Mouse (Mus musculus) left cerebral cortex, adult 6 months (tissue): ENCODE measurements around the gene Ufm1. TPM values are rescaled to one million over a fixed set of nuclear protein-coding genes. Genes with fewer than 3 reads are reported as not detected.

Experiments
- long read RNA-seq, 2 experiments: library from polyadenylated mRNA; unstranded; transcript quantifications; one replicate each; pipeline ENCODE4 v2.0.0; 2019 to 2020
- polyA plus RNA-seq: library from polyadenylated mRNA; unstranded; fragments of <200 nt; fragmentation: Nextera tagmentation; gene quantifications from 2 replicates; pipeline ENCODE4 v1.2.3, GENCODE M21; 2021

Ufm1 gene
- polyA plus RNA-seq: 35.6 and 48.0 TPM in 2 replicates
- long read RNA-seq, experiment 1, full-length matches to known transcripts: 54 of 62 reads
- long read RNA-seq, experiment 1, partial matches to known transcripts: 0 of 62 reads
- long read RNA-seq, experiment 1, other reads (novel, unspliced or antisense): 8 of 62 reads
- long read RNA-seq, experiment 2, full-length matches to known transcripts: 44 of 50 reads
- long read RNA-seq, experiment 2, partial matches to known transcripts: 0 of 50 reads
- long read RNA-seq, experiment 2, other reads (novel, unspliced or antisense): 6 of 50 reads

GRCm38 (mm10) chr3:53863383-53864220 is at the start of gene Ufm1:
Gene Ufm1, minus strand, starts transcription at chr3:53863830.

GRCm38 (mm10) chr3:53844786-53845185 is 18.8 kb downstream of the Ufm1 start, which contains the start of gene Gm10985:
Gene Gm10985, plus strand, starts transcription at chr3:53845086.

Other genes starting within 250 kb of the Ufm1 start
- gene Frem2, start 206.5 kb downstream of the Ufm1 start, polyA plus RNA-seq: 0.13 and 0.15 TPM in 2 replicates
- not detected in 2 replicates for gene Gm10985, start 18.7 kb downstream of the Ufm1 start, polyA plus RNA-seq